Mouse (Mus musculus) kidney, adult 8-10 months (tissue): ENCODE measurements at regions not wholly inside any gene's neighbourhood (a gene's known extent, or its start where the extent isn't known, plus 50 kb on each side); places are given as distances from the start of the nearest gene placed in this dataset.

Experiments
- DNase-seq, 2 experiments: peaks; one replicate each; pipeline ENCODE4 v3.0.0; 2022

DNA sequence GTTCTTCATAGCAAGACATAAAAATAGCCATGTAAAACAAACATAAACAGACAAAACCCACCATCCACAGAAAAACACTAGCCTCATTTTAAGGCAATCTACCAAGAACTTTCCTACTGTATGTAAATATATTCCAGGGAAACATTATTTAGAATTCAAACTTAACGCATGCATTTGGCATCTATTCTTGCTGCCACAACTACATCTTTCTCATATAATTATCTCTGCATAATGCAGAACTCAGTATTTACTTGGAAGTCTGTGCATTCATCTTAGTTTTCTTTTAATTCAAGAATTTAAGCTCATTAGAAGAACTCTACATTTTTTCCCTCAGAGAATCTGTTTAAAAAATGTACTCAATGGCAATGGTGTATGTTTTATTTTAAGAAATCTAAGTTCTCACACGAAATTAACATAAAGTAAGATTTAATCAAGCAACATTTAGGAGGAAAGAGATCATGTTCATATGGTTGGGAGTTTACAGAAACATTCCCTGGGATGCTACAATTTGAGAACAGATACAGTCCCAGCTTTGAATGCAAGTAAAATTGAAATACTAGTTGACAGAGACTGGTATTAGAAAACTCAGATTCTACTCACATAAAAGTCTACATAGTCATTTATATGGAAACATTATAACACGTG is 1114.7 kb downstream of the Sorcs1 start:
- no peak for DNase-seq

DNA sequence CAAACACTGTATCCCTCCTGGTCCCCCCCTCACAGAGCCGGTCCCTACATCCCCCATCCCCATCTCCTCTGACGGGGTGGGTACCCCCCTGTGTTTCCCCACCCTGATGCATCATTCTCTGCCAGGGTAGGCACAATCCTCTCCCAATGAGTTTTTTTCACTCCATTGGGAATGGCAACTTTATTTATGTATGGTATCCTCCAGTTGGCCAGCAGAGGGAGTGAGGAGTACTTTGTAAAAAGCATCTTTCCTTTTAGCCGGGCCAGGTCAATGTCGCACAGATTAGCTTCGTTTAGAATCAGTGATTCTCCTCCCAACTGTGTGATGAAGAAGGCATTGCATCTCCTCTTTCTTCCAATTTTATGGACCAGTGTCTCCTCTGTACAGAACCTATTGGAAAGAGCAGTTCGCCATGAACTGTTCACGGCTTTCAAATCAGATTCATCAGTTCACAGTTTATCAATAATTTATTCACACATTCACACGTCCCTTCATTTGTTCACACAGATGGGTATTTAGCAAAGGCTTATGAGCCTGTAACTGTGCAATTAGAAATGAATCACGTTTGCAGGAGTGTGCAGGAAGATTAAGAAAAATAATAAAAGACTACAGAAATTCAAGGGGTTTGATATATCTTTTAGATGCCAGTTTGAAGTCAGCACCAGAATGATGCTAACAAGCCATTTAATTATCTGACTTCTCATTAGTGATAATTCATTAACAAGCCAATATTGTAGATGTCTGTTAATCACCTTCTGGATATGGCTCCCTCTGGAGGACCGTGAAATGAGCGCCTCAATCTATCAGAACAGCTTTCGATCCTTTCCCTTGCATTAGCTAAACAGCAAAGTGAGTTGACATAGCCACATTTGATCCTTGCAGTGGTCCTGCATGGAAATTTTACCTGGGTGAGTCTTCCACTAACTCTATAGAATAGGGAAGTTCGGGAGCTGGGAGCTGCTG is 1138.7 kb downstream of the Sorcs1 start:
- DNase-seq = peak in 1 of 2 experiments; percentile 11
